Mouse (Mus musculus) naive thymus-derived CD4-positive, alpha-beta T cell, adult 2 months (primary cell): Measurements from ENCODE around the gene Nr1d1.
A peak's percentile ranks its signal among the peaks of the same experiment; 100 is the strongest.

Source experiments
- DNase-seq: peaks from one replicate; pipeline ENCODE4 v3.0.0-alpha.2; 2011; ENCODE audit warnings: low read depth

Gene Nr1d1

GRCm38 (mm10) chr11:98774582-98775347, at the start of gene Nr1d1:
Nr1d1 (minus strand) TSS chr11:98775333.
- peak; percentile 49 for DNase-seq

DNA sequence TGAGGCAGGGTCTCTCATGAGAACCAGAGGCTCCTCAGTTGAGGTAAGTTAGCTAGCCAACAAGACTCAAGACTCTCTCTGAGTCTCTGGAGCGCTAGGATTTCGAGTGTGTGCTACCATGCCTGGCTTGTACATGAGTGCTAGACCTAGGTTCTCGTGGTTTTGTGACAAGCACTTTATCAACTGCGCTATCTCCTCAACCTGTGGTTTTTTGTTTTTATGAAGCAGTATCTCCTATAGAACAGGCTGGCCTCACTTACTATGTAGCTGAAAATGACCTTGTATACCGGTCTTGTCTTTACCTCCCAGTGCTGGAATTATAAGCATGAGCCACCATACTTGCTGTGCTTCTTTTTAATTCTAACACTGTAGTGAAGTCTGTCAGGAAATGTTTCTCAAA, 45.8 kb upstream of the Nr1d1 start:
- DNase-seq = no peak

GRCm38 (mm10) chr11:98816706-98817239, 41.6 kb upstream of the Nr1d1 start:
- DNase-seq = no peak

- no peak for DNase-seq
Observed at GRCm38 (mm10) chr11:98810686-98811085, 35.6 kb upstream of the Nr1d1 start.

DNA sequence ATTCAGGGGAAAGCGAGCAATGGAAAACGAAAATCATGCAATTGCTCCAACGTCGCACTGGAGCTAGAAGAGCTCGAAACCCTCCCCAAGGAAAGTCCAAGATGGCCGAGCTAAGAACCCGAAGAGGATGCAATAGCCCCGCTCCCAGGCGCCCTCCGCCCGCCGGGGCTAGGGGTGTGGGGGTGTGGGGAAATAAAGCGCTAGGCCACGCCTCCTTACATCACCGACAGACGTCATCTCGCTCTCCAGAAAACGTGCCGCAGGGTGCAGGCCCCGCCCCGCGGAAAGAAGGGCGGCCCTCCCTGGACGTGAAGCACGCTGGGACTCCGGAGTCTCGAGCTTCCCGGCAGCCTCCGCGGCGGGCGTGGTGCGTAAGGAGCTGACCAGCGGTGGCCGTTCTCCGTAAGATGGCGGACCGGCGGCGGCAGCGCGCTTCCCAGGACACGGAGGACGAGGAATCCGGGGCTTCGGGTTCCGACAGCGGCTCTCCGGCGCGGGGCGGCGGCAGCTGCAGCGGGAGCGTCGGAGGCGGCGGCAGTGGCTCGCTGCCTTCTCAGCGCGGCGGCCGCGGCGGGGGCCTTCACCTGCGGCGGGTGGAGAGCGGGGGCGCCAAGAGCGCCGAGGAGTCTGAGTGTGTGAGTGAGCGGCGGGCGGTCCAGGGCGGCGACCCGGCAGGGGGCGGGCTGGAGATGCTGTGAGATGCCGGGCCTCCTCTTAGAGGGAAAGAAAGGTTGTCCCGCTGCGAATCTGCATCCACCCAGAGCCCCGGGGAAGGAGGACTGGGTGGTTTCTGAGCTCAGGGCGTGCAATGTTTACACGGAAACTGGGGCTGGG, 34.5 kb upstream of the Nr1d1 start:
- DNase-seq = peak; percentile 99

DNA sequence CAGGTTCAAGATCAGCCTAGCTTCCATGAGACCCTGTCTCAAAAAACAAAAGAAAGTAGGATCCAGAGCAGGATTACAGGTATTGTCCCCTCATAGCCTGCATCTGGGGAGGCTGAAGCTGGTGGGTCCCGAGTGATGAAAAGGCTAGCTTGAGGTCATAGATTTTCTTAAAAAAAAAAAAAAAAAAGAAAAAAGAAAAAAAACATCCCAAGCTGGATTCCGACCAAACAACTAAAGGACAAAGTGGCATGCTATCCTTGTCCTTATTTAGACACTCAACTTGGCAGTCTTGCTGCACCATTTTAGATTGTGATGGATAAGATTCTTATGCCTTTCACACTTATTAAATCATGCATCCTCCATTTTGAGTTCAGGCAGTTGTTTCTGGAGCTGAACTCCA, 33.3 kb upstream of the Nr1d1 start:
- no peak for DNase-seq

DNA sequence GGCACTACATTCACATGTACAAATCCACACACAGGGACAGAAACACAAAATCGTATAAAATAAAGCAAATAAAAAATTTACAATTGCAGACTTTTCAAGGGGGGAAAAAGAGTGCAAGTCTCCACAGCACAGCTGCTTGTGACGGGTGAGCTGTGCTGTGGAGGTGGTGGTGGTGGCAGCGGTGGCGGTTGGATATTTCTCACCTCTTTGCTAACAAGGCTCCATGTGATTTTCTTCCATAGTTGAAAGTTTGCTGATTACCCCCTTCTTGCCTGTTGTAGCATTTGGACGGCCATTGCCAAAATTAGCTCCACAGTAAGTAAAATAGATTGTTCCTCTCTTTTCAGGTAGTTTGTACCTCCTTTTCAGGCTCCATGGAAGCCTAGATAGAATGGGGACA, 29.5 kb upstream of the Nr1d1 start, which contains the start of gene Casc3:
Gene Casc3, plus strand, starts transcription at position 301 of the 400 bp plus-strand sequence.
- no peak for DNase-seq

DNA sequence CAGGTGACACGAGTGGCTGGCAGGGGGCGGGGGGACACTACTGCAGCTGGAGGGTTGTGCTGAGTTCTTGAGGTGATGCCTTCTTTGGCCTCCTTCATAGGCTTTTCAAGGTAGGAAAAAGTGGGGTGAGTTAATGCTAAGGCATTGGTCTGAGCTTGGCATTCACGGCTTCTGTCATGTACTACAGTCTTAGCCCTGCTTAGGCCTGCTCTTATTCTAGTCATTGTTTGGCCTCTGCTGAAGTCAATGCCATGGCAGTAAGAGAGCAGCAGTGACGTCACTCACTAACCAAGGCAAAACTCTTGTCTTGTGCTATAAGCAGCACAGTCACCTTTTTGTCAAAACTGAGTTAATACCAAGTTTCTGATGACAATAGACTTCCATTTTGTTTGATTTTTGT, 22.8 kb upstream of the Nr1d1 start:
- DNase-seq = no peak

DNA sequence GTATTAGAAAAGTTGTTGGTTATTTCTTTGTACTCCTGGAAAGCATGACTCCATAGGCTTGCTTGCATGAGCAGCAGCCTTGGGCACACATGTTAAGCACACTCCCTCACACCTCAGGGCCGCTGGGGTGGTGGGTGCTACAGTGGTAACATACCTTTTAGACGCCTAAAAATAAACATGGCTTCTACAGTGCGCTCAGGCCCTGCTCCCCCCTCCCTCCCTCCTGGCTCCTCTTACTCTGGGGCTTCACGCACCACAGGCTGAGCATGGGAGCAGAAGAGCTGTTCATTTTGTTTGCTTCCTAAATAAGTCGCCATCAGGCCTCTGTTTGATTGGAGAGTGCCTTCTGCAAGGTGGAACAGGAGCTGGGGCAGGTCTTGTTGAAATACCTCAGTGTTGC, 22.2 kb upstream of the Nr1d1 start:
- peak; percentile 24 for DNase-seq

- DNase-seq = peak; percentile 67
Observed at GRCm38 (mm10) chr11:98796515-98797216, 21.5 kb upstream of the Nr1d1 start.

DNA sequence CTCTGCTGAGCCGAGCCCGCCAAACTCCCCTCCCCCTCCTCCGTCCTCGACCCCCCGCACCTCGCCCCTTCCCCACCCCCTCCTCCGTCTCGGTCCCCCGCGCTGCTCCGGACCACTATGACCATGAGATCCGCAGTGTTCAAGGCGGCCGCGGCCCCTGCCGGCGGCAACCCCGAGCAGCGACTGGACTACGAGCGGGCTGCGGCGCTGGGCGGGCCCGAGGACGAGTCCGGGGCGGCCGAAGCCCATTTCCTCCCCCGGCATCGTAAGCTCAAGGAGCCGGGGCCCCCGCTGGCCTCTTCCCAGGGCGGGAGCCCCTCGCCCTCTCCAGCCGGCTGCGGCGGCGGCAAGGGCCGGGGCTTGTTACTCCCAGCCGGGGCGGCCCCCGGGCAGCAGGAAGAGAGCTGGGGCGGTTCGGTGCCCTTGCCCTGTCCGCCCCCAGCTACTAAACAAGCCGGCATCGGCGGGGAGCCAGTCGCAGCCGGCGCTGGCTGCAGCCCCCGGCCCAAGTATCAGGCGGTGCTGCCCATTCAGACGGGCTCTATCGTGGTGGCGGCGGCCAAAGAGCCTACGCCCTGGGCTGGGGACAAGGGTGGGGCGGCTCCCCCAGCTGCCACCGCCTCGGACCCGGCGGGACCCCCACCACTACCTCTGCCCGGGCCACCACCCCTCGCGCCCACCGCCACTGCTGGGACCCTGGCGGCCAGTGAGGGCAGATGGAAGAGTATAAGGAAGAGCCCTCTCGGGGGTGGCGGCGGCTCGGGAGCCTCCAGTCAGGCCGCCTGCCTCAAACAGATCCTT, 20.8 kb upstream of the Nr1d1 start:
- peak; percentile 54 for DNase-seq

- DNase-seq = peak; percentile 90
Observed at GRCm38 (mm10) chr11:98795015-98795713, 20.0 kb upstream of the Nr1d1 start, which contains the start of gene Msl1. Msl1 (plus strand) TSS chr11:98795516.

DNA sequence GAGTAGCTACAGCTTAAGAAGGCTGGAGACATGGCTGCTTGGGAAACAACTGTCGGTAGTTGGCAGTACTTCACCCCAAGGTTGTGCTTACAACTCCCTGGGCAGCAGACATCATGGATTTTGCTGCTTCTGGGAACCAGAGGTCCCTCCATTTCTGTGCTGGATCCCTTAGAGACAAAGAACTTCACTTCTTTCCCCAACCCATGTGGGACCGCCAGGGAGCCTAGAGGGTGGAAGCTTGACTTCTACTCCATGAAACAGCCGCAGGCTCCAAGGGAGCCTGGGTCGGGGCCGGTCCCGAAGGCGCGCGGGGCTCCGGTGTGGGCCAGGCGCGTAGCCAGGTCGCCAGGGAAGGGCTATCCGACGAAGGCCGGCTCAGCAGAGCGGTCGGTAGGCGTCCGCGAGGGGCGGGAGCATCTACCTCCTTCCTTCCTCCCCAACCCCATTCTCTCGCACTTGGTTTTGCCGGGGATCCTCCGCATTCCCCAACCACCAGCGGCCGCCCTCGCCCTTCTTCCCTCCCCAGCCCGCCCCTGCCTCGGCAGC, 19.4 kb upstream of the Nr1d1 start:
- DNase-seq = peak; percentile 74

DNA sequence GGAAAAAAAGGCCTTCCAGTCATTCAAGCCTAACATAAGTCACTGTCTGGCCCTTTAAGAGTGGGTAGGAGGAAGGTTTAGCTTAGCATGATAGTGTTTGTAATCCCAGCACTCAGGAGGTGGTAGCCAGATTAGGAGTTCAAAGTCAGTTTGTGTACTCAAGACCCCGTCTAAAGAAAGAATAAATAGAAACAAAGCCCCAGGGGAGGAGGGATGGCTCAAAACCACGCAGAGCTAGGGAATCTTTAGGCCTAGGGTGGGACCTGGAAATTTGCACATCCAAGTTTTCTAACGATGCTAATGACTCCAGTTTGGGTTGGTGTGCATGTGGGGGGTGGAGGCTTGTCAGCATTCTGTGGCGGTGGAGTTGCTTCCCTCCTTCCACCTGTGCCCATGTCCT, 16.9 kb upstream of the Nr1d1 start:
- no peak for DNase-seq

- DNase-seq = no peak
Observed at GRCm38 (mm10) chr11:98791448-98791847, 16.3 kb upstream of the Nr1d1 start.

DNA sequence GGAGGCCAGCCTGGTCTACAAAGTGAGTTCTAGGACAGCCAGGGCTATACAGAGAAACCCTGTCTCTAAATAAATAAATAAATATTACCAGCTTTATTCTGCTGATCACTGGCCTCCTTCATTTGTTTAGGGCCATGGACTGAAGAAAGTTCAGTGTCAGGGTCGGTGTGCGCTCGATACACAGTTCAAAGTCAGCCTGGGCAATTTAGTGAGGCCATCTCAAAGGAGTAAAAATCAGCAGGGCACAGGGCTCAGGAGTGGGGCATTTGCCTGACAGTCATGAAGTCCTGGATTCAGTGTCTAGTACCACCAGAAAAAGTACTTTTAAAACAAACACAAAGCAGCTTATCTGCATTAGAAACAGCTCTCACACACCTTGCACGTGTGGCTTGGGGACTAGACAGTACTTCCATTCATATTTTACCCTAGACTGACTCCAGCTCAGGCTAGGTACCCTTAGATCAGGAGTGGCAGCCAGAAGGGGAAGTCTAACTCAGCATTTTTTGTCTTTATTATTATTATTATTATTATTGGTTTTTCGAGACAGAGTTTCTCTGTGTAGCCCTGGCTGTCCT, 15.6 kb upstream of the Nr1d1 start:
- DNase-seq = no peak

- DNase-seq = peak; percentile 22
Observed at GRCm38 (mm10) chr11:98789824-98790223, 14.7 kb upstream of the Nr1d1 start.

DNA sequence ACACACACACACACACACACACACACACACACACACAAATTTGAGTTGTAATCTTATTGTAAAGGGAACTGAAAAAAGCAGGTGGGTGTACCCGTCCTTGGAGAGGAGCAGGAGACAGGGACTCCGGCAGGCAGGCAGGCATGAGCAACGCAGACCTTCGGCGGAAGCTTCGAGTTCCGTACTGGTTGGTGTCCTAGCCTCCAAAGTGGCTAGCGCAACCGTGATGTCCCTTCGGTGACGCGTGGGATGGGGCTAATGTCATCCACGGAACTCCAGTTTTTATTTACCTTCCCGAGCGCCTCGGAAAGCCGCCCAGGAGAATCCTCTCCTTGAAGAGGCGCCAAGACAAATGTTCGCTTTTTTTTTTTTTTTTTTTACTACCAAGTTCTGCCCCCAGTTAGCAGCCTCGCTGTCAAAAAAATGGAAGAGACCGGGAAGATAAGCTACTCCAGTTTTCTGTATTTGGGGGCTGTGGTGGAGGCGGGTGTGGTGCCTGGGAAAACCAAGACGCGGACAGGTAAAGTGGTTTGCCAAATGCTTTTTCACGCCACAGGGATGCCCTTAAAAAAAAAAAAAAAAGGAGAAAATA, 14.2 kb upstream of the Nr1d1 start:
- no peak for DNase-seq

- DNase-seq = peak; percentile 94
Observed at GRCm38 (mm10) chr11:98788550-98789218, 13.6 kb upstream of the Nr1d1 start.
